Mouse (Mus musculus): ENCODE results near the gene Nacc1.

GRCm38 (mm10) chr8:84635397-84636050 is 52.1 kb downstream of the Nacc1 start:
- TF ChIP-seq POLR2A (IDR thresholded peaks at IDR 0.05; ENCODE audit: low read depth, low read length) = no peak
- no peak for TF ChIP-seq CTCF (IDR thresholded peaks at IDR 0.05; ENCODE audit: extremely low read depth, insufficient read length, insufficient replicate concordance, low read depth, low read length)

All from small intestine, adult 2 months (tissue).